Mouse (Mus musculus) MEL (cell line): Measurements from ENCODE around the gene Rhoj. TPM values are rescaled to one million over a fixed set of nuclear protein-coding genes. Genes with fewer than 3 reads are reported as not detected.

Experiments
- DNase-seq: peaks from one replicate; pipeline ENCODE4 v3.0.0; 2011; ENCODE audit warnings: low read depth, low spot score
- H3K27ac ChIP-seq: 2 replicates; pipeline ENCODE4 v1.5.1; 2012; ENCODE audit warnings: low read depth, mild to moderate bottlenecking, control low read depth, low read length, moderate library complexity; ENCODE audit not compliant: control insufficient read depth
- H3K27me3 ChIP-seq, 2 experiments: fragments of 150-350 bp in 1 of 2; sonication (generic) in 1 of 2; 2 replicates each; pipeline ENCODE4 v1.6.1; 2012; ENCODE audit warnings: low read length in 2 of 2, mild to moderate bottlenecking in 2 of 2, improper control_type of control experiment in 1 of 2, moderate library complexity in 1 of 2; ENCODE audit not compliant: insufficient read depth in 2 of 2, control insufficient read depth in 1 of 2
- H3K36me3 ChIP-seq, 2 experiments: 2 replicates each; pipeline ENCODE4 v1.6.1; 2012 to 2014; ENCODE audit warnings: low read length in 2 of 2, improper control_type of control experiment in 1 of 2, inconsistent platforms in 1 of 2, mild to moderate bottlenecking in 1 of 2; ENCODE audit not compliant: insufficient read depth in 2 of 2, control insufficient read depth in 1 of 2
- H3K4me1 ChIP-seq, 2 experiments: fragments of 150-350 bp in 1 of 2; sonication (generic) in 1 of 2; 2 replicates each; pipeline ENCODE4 v1.6.1; 2012; ENCODE audit warnings: low read length in 2 of 2, improper control_type of control experiment in 1 of 2, mild to moderate bottlenecking in 1 of 2; ENCODE audit not compliant: insufficient read depth in 2 of 2, control insufficient read depth in 1 of 2
- H3K4me3 ChIP-seq, 2 experiments: fragments of 150-350 bp in 1 of 2; sonication (generic) in 1 of 2; 2 replicates each; pipeline ENCODE4 v1.5.1; 2012; ENCODE audit warnings: low read depth in 2 of 2, low read length in 2 of 2, mild to moderate bottlenecking in 2 of 2, moderate library complexity in 2 of 2, control low read depth in 1 of 2, improper control_type of control experiment in 1 of 2; ENCODE audit not compliant: control insufficient read depth in 1 of 2, insufficient read depth in 1 of 2
- H3K79me2 ChIP-seq: 2 replicates; pipeline ENCODE4 v1.6.1; 2012; ENCODE audit warnings: mild to moderate bottlenecking, low read length, moderate library complexity; ENCODE audit not compliant: control insufficient read depth, poor library complexity, insufficient read depth
- H3K9ac ChIP-seq: 2 replicates; pipeline ENCODE4 v1.6.1; 2012; ENCODE audit warnings: low read depth, mild to moderate bottlenecking, control low read depth, low read length, moderate library complexity; ENCODE audit not compliant: control insufficient read depth, poor library complexity, severe bottlenecking
- H3K9me3 ChIP-seq: fragments of 150-350 bp; sonication (generic); replicated peaks from 2 replicates; pipeline ENCODE4 v1.6.1; 2012; ENCODE audit warnings: mild to moderate bottlenecking, low read length, improper control_type of control experiment, moderate library complexity; ENCODE audit not compliant: insufficient read depth
- BHLHE40 ChIP-seq: IDR thresholded peaks from 2 replicates; pipeline ENCODE4 v1.6.1; 2012; ENCODE audit warnings: low read depth, mild to moderate bottlenecking, inconsistent platforms, low read length, improper control_type of control experiment, borderline replicate concordance
- CHD1 ChIP-seq: IDR thresholded peaks from 2 replicates; pipeline ENCODE4 v1.6.1; 2012; ENCODE audit warnings: low read depth, mild to moderate bottlenecking, inconsistent platforms, low read length, improper control_type of control experiment
- CHD2 ChIP-seq: IDR thresholded peaks from 2 replicates; pipeline ENCODE4 v1.6.1; 2011; ENCODE audit warnings: low read length, improper control_type of control experiment
- CTCF ChIP-seq, 3 experiments: IDR thresholded peaks in 2 of 3; conservative IDR thresholded peaks in 1 of 3; 2 replicates each; pipeline ENCODE4 v1.5.1; 2011 to 2012; ENCODE audit warnings: low read length in 3 of 3, low read depth in 2 of 3, mild to moderate bottlenecking in 2 of 3, improper control_type of control experiment in 1 of 3, inconsistent platforms in 1 of 3, mixed read lengths in 1 of 3, moderate library complexity in 1 of 3; ENCODE audit not compliant: control insufficient read depth in 1 of 3, insufficient read depth in 1 of 3, poor library complexity in 1 of 3, severe bottlenecking in 1 of 3
- EP300 ChIP-seq, 2 experiments: IDR thresholded peaks; 2 replicates each; pipeline ENCODE4 v1.6.1; 2011; ENCODE audit warnings: improper control_type of control experiment in 2 of 2, low read length in 2 of 2, low read depth in 1 of 2, mild to moderate bottlenecking in 1 of 2
- HCFC1 ChIP-seq: IDR thresholded peaks from 2 replicates; pipeline ENCODE4 v1.6.1; 2012; ENCODE audit warnings: low read depth, mild to moderate bottlenecking, inconsistent platforms, low read length, improper control_type of control experiment, moderate library complexity
- MYC ChIP-seq: IDR thresholded peaks from 2 replicates; pipeline ENCODE4 v1.6.1; 2011; ENCODE audit warnings: low read depth, mild to moderate bottlenecking, low read length, improper control_type of control experiment, moderate library complexity
- NRF1 ChIP-seq: IDR thresholded peaks from 2 replicates; pipeline ENCODE4 v1.6.1; 2014; ENCODE audit warnings: low read depth, mild to moderate bottlenecking, inconsistent platforms, low read length, improper control_type of control experiment, moderate library complexity; ENCODE audit not compliant: poor library complexity, insufficient read depth, severe bottlenecking
- RAD21 ChIP-seq: IDR thresholded peaks from 2 replicates; pipeline ENCODE4 v1.6.1; 2011; ENCODE audit warnings: mild to moderate bottlenecking, low read depth, low read length, improper control_type of control experiment
- TAL1 ChIP-seq: IDR thresholded peaks from 2 replicates; pipeline ENCODE4 v1.6.1; 2012; ENCODE audit warnings: mild to moderate bottlenecking, inconsistent platforms, low read length, moderate library complexity, mixed read lengths
- TCF12 ChIP-seq: IDR thresholded peaks from 2 replicates; pipeline ENCODE4 v1.6.1; 2014; ENCODE audit warnings: low read depth, mild to moderate bottlenecking, inconsistent platforms, low read length, improper control_type of control experiment, moderate library complexity
- UBTF ChIP-seq: IDR thresholded peaks from 2 replicates; pipeline ENCODE4 v1.6.1; 2012; ENCODE audit warnings: low read depth, mild to moderate bottlenecking, inconsistent platforms, low read length, improper control_type of control experiment, moderate library complexity, borderline replicate concordance; ENCODE audit not compliant: insufficient read depth
- USF1 ChIP-seq: IDR thresholded peaks from 2 replicates; pipeline ENCODE4 v1.6.1; 2014; ENCODE audit warnings: low read depth, mild to moderate bottlenecking, inconsistent platforms, low read length, improper control_type of control experiment, moderate library complexity
- ZC3H11A ChIP-seq: IDR thresholded peaks from 2 replicates; pipeline ENCODE4 v1.6.1; 2012; ENCODE audit warnings: low read depth, mild to moderate bottlenecking, inconsistent platforms, low read length, improper control_type of control experiment
- ZKSCAN1 ChIP-seq: IDR thresholded peaks from 2 replicates; pipeline ENCODE4 v1.6.1; 2012; ENCODE audit warnings: low read depth, mild to moderate bottlenecking, inconsistent platforms, low read length, improper control_type of control experiment, moderate library complexity
- polyA plus RNA-seq, 2 experiments: library from polyadenylated mRNA; stranded (reverse) in 1 of 2; unstranded in 1 of 2; fragments of >175 nt in 1 of 2; fragments of >200 nt in 1 of 2; gene quantifications; 2 replicates each; pipeline versions ENCODE4 v1.2.1 to v1.2.4; 2012; ENCODE audit warnings: low replicate concordance in 2 of 2, low read depth in 1 of 2; ENCODE audit not compliant: insufficient read length in 2 of 2, insufficient read depth in 1 of 2, missing spikeins in 1 of 2
- total RNA-seq: library from RNA; depleted of rRNA; stranded (reverse); fragments of 300-350 nt; gene quantifications from 2 replicates; pipeline ENCODE4 v1.2.3, GENCODE M21; 2012

Gene Rhoj
- total and polyA plus RNA-seq, 3 experiments: not detected

DNA sequence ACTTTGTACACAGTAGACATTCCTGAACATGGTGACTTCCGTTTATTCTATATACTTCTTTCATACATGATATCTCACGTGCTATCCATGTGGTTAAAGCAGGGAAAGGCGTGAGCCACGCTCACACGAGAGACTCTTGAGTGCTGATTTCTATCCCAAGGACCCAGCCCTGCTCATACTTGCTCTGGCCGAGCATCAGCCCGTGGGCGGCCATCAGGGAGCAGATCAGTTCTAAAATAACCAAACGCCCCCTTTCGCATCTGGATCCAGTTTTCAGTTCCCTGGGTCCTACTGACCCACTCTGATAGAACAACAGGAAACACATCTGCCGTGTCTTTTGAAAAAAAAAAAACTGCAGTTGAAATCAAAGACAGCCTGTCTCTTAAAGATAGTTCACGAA, 2.6 kb downstream of the Rhoj start:
- Histone ChIP-seq H3K36me3 (no peaks in the 10 kb centered on the region), H3K9me3 (no peaks in the 10 kb centered on the region), H3K27ac (no peak overlapping the region), H3K4me1 (no peaks in the 10 kb centered on the region; a peak in 1 of 4 replicates), H3K27me3 (no peaks in the 10 kb centered on the region)
- no peak for TF ChIP-seq EP300 (IDR thresholded peaks at IDR 0.05; ENCODE audit: low read depth in 1 of 2, low read length in 2 of 2)
- TF ChIP-seq, all 39 proteins: peak for 0
- DNase-seq: no peak
- Histone ChIP-seq H3K9ac (no peak overlapping the region), H3K4me3 (no peak overlapping the region), H3K79me2 (no peaks in the 10 kb centered on the region)

DNA sequence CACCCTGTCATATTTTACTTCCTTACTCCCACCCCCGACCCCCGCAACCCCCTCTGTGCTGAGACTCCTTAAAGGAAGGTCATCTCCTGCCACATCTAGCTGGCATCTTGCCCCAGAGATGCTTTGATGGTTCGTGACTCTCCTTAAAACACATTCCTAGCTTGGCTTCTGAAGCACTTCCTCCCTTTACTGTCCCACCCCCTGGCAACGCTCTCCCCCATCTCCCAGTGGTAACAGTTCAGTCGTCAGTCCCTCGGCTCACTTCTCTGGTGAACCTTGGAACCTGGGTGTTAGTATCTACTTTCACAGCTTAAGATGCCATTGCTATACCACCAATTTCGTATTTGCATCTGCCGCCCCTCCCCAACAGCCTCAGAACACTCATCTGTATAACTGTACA, 3.8 kb downstream of the Rhoj start:
- Histone ChIP-seq H3K79me2 (no peaks in the 10 kb centered on the region), H3K27me3 (no peaks in the 10 kb centered on the region), H3K9me3 (no peaks in the 10 kb centered on the region), H3K4me1 (no peaks in the 10 kb centered on the region; a peak in 1 of 4 replicates)
- no peak for TF ChIP-seq ZKSCAN1
- no peak for TF ChIP-seq HCFC1
- no peak for TF ChIP-seq MYC
- no peak for TF ChIP-seq TAL1
- no peak for TF ChIP-seq CHD2
- no peak for TF ChIP-seq BHLHE40
- no peak for TF ChIP-seq ZC3H11A
- TF ChIP-seq UBTF: no peak
- TF ChIP-seq, all 39 proteins: peak for 0
- no peak overlapping the region for H3K4me3 ChIP-seq
- DNase-seq: no peak
- H3K36me3 ChIP-seq: no peaks in the 10 kb centered on the region
- H3K9ac ChIP-seq: no peak overlapping the region
- no peak overlapping the region for H3K27ac ChIP-seq

DNA sequence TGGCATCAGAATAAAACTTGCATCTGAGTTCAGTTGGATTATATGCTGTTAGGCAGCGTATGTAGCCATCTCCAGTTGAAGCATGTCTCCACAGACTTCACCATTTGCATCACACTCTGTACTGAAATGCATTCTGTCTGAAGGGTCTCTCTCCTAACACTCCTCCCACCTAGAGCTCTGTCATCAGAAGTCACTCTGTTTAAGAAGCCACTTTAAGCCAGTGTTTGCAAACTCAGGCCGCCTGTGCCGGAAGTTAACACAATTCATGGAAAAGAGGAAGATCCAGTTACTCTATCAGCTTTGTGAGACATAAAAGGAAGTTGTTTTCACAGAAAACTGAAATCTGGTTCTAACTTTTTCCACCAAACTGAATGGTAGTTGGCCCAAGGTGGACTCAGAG, 5.9 kb downstream of the Rhoj start:
- no peak overlapping the region for H3K27ac ChIP-seq
- no peaks in the 10 kb centered on the region for H3K36me3 ChIP-seq
- no peak overlapping the region for H3K4me3 ChIP-seq
- DNase-seq: no peak
- no peak for TF ChIP-seq NRF1
- no peak for TF ChIP-seq TCF12
- TF ChIP-seq CHD1: no peak
- TF ChIP-seq RAD21: no peak
- no peak for TF ChIP-seq CTCF (IDR thresholded peaks at IDR 0.05 in 2 of 3, conservative IDR thresholded peaks at IDR 0.05 in 1 of 3; ENCODE audit: control insufficient read depth in 1 of 3, insufficient read depth in 1 of 3, low read depth in 2 of 3, low read length in 3 of 3, poor library complexity in 1 of 3, severe bottlenecking in 1 of 3)
- TF ChIP-seq USF1: no peak
- TF ChIP-seq CHD2: no peak
- TF ChIP-seq UBTF: no peak
- no peaks in the 10 kb centered on the region for H3K79me2 ChIP-seq
- no peak overlapping the region for H3K9ac ChIP-seq
- H3K4me1 ChIP-seq: no peaks in the 10 kb centered on the region; a peak in 1 of 4 replicates
- H3K27me3 ChIP-seq: no peaks in the 10 kb centered on the region
- H3K9me3 ChIP-seq: no peaks in the 10 kb centered on the region
